12 mouse cellular contexts compared by ENCODE assay signal in genomic region chr2:75633784-75634183, GRCm38 (mm10). TPM values are rescaled to one million over a fixed set of nuclear protein-coding genes. Genes with fewer than 3 reads are reported as not detected.
DNase-seq lines count a peak whose midpoint lies in the region; ATAC-seq and TF ChIP-seq lines count a peak whose summit lies in the region.
"Had no signal": no experiment of that assay in that cellular context is flagged by ENCODE, and none has a peak within 500 bp of the region (broad histone marks: within the 10 kb centered on the region; RNA-seq: fewer than 3 reads in every experiment).

No protein-coding gene starts in this region.

- no peak for TF ChIP-seq CTCF in kidney, postnatal 0 days (IDR thresholded peaks at IDR 0.05; ENCODE audit: low read depth)
- TF ChIP-seq CTCF in lung, postnatal 0 days (IDR thresholded peaks at IDR 0.05), result no peak
- no peak for TF ChIP-seq CTCF in cerebellum, adult 2 months (IDR thresholded peaks at IDR 0.05; ENCODE audit: borderline replicate concordance, insufficient read depth, low read depth, low read length)

- H3K9ac ChIP-seq in kidney, postnatal 0 days (ENCODE audit: low read depth, low read length), result no peak overlapping the region
- H3K9ac ChIP-seq in lung, postnatal 0 days (replicated peaks; ENCODE audit: low read depth), result no peak overlapping the region

- TF ChIP-seq POLR2A in cerebellum, adult 2 months (IDR thresholded peaks at IDR 0.05; ENCODE audit: borderline replicate concordance, insufficient read depth, low read length), result no peak

- no peaks in the 10 kb centered on the region for H3K27me3 ChIP-seq in kidney, postnatal 0 days (ENCODE audit: insufficient read depth, low read length)
- no peaks in the 10 kb centered on the region for H3K27me3 ChIP-seq in lung, postnatal 0 days (replicated peaks; ENCODE audit: insufficient read depth, low read length)
- H3K27me3 ChIP-seq in cerebellum, adult 2 months (ENCODE audit: control insufficient read depth, insufficient read depth, low read length), result no peaks in the 10 kb centered on the region

- DNase-seq in ES-CJ7 (ENCODE audit: low read depth, low spot score) (peak; percentile 98), ZHBTc4 (ENCODE audit: low read depth, low spot score) (peak; percentile 97)
- no peak for DNase-seq in kidney, postnatal 0 days (ENCODE audit: low spot score)
- DNase-seq in lung, postnatal 0 days (ENCODE audit: low spot score), result peak; percentile 86
- DNase-seq in layer of hippocampus, adult 11-12 months (ENCODE audit: low spot score), result no peak
- DNase-seq in layer of hippocampus, postnatal 14 days (ENCODE audit: low spot score in 2 of 2), result no peak
- no peak for DNase-seq in cerebellum, adult 2 months
- no peak for DNase-seq in cerebellum, postnatal 36 days
- DNase-seq: cerebellum, adult 11-12 months; heart, postnatal 14 days; right cerebral cortex, postnatal 4 days had no signal

- peak overlapping the region; percentile 1; the same call in 1 of the 2 replicates for H3K4me2 ChIP-seq in kidney, postnatal 0 days (ENCODE audit: low read length)
- H3K4me2 ChIP-seq in lung, postnatal 0 days (replicated peaks; ENCODE audit: low read depth, low read length), result peak overlapping the region; percentile 30

- no peaks in the 10 kb centered on the region for H3K36me3 ChIP-seq in kidney, postnatal 0 days (ENCODE audit: insufficient read depth, low read length)
- H3K36me3 ChIP-seq in lung, postnatal 0 days (ENCODE audit: insufficient read depth, low read length), result no peaks in the 10 kb centered on the region

- peaks cover 9% of the 10 kb centered on the region; the same call in 1 of the 2 replicates for H3K4me1 ChIP-seq in kidney, postnatal 0 days (replicated peaks; ENCODE audit: insufficient read depth, low read length)
- no peaks in the 10 kb centered on the region for H3K4me1 ChIP-seq in lung, postnatal 0 days (ENCODE audit: insufficient read depth, low read depth, low read length)
- H3K4me1 ChIP-seq in cerebellum, adult 2 months (ENCODE audit: control insufficient read depth, insufficient read depth, low read length), result no peaks in the 10 kb centered on the region

- no peaks in the 10 kb centered on the region for H3K9me3 ChIP-seq in kidney, postnatal 0 days (replicated peaks; ENCODE audit: low read length)
- no peaks in the 10 kb centered on the region for H3K9me3 ChIP-seq in lung, postnatal 0 days (ENCODE audit: low read length)

- peak overlapping the region; percentile 75 for H3K27ac ChIP-seq in kidney, postnatal 0 days
- H3K27ac ChIP-seq in lung, postnatal 0 days (ENCODE audit: low read length), result peak overlapping the region; percentile 73
- H3K27ac ChIP-seq in cerebellum, adult 2 months (ENCODE audit: insufficient read depth, low read length), result no peak overlapping the region
- H3K27ac ChIP-seq: left cerebral cortex, adult 2 months had no signal

- 45% methylated on average over 5 of the region's 5 CpGs for WGBS in kidney, postnatal 0 days
- 61% methylated on average over 5 of the region's 5 CpGs for WGBS in lung, postnatal 0 days
- whole genome bisulfite sequencing in cerebellum, adult 2 months, result 84% methylated on average over 5 of the region's 5 CpGs

- no peak for TF ChIP-seq EP300 in lung, postnatal 0 days (IDR thresholded peaks at IDR 0.05)

- ATAC-seq in kidney, postnatal 0 days (replicated peaks; ENCODE audit: low FRiP score, low read depth), result peak; percentile 68
- peak; percentile 90 for ATAC-seq in lung, postnatal 0 days

- H3K4me3 ChIP-seq in kidney, postnatal 0 days (replicated peaks; ENCODE audit: low read depth, low read length), result no peak overlapping the region
- H3K4me3 ChIP-seq in lung, postnatal 0 days (ENCODE audit: low read depth, low read length), result no peak overlapping the region
- H3K4me3 ChIP-seq in cerebellum, adult 2 months (replicated peaks; ENCODE audit: insufficient read depth, low read depth, low read length), result no peak overlapping the region
- H3K4me3 ChIP-seq: left cerebral cortex, adult 2 months had no signal

RNA-seq across cellular contexts. Expression of gene Hnrnpa3, which starts 25.3 kb away (rescaled TPM):
- 240 and 270 TPM in 2 replicates for polyA plus RNA-seq in kidney, postnatal 0 days (2015; fragmentation: Nextera tagmentation; extraction: Ambion mirVana)
- polyA plus RNA-seq in lung, postnatal 0 days (2015; fragmentation: Nextera tagmentation; extraction: Ambion mirVana), result 114 and 129 TPM in 2 replicates
- total RNA-seq in layer of hippocampus, postnatal 14 days (2021), result 100 to 1,000 TPM; 316 to 327 TPM
- polyA plus RNA-seq in cerebellum, adult 2 months (2012; rRNA removed), result 252 and 264 TPM in 2 replicates

Comparison
In these comparisons a context has a peak if more than half of its experiments do, and no peak if none do; other contexts are left out.
1. DNase-seq: peak in ES-CJ7 (single experiment), ZHBTc4 (single experiment) and lung, postnatal 0 days (single experiment); none in kidney, postnatal 0 days (single experiment), layer of hippocampus, adult 11-12 months (single experiment), layer of hippocampus, postnatal 14 days (0 of 2), cerebellum, adult 2 months (0 of 2) and cerebellum, postnatal 36 days (0 of 2).